Mouse (Mus musculus): ENCODE measurements around the gene Prrc2c.
"Not testable (repeated sequence)": the region's sequence is repeated elsewhere in the genome, so short reads cannot be mapped to it uniquely, and the experiment has no call there.

Prrc2c gene

DNA sequence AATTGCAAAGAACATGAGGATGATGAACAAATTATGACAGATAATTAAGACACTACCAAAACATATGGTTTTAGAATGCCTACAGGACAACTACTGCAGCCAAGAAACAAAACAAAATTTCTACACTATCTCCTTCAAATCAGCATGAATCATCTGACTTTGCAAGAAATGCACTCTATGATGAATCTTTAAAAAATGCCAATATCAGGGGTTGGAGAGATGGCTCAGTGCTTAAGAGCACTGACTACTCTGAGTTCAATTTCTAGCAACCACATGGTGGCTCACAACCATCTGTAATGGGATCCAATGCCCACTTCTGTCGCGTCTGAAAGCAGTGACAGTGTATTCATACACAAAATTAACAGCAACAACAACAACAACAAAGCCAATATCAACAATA is 46.6 kb downstream of the Prrc2c start:
- DNase-seq (ENCODE audit: low spot score in 2 of 2): no peak

DNA sequence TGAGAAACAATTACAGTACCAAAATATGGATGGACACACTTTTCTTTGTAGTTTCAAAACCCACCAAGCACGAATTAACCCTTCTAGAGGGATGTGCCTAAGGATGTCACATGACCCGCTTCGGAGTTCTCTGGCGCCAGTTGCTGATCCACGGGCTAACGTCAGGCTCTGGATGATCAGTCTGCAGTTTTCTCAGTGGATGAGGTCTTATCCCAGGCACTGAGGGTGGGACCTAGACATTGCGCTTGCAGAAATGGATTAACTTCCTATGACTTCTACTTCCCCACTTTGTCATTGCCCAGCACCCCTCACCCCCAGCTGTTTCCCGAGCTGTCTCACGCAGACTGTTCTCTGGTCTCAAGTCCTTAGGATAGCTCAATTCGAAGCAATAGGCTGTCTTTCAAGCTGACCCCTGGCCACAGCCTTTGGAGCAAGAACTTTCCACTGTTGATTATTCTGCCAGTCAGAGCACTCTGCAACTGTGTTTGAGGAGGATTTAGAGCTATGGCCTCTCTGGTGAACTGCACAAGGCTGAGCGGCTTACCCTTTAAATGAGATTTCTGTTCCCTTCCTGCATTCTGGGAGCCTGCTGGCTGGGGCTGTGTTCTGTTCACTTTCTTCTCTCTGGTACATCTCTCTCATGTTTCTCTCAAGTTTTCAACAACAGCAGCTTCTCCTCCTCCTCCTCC is 74.7 kb downstream of the Prrc2c start:
- DNase-seq (ENCODE audit: low spot score in 2 of 2): no peak

DNA sequence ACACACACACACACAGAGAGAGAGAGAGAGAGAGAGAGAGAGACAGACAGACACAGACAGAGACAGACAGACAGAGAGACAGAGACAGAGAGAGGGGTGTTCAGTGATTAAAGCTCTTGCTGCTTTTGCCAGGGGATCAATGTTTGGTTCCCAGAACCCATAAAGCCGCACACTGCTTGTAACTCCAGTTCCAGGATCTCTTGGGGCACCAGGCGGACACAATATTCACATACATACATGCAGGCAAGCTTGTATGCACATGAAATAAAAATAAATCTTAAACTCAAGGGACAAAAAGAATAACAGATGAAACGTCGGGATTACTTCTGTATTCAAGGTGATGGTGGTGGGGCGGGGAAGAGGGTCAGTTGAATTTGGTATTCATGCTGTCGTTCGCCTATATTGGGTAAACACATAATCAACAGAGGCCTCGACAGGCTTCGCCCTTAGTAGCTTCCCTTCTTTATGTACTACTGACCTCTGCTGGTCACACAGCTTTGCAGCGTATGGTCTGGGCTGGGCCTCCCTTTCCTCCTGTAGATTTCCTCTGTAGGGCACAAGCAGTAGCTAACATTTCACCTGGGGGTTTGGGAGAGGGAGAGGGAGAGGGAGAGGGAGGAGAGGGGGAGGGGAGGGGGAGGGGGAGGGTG is 75.4 kb downstream of the Prrc2c start:
- DNase-seq (ENCODE audit: low spot score in 2 of 2): peak; percentile 54 to 74

DNA sequence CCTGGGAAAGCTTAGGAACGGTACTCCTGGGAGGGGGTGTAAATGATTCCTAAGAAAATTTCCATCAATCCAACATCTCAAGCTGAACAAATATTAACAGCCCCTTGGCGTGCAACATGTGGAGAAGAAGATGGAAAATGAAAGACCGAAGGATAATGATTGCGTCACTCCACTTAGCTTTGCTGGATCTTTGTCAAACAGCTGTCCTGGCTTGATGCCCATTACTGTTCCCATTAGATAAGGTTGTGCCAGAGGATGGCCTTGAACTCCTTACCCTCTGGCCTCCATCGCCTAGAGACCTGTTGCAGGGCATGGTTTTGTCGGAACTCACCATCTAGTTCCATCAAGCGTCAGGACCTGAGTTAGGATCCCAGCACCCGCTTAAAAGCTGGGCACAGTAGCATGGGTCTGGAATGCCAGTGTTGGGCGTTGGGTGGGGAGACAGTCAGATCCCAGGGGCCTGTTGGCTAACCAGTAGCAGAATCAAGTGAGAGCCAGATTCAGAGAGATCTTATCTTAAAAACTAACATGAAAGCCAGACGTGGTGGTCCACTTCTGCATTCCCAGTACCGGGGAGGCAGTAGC is 80.0 kb downstream of the Prrc2c start:
- no peak for DNase-seq (ENCODE audit: low spot score in 2 of 2)

DNA sequence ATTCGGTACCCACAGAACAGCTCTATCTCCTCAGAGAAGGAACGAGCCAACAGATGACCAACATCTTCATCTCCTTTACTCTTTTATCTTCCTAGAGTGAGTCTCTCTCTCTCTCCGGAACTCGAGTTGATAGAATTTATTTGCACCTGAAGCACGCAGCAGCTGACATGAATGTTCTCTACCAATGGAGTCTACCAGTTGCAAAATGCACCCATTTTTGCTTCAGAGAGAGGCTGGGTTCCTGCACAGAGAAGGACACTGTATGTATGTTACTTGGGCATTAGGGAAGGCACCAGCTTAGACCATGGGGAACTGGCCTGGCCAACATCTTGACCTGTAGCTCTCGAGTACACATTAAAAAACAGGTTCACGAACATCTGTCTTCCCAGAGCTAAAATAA is 82.2 kb downstream of the Prrc2c start, which contains the start of gene Myocos:
TSS of gene Myocos (minus strand) at position 101 of the 400 bp plus-strand sequence.
- DNase-seq (ENCODE audit: low spot score in 2 of 2): no peak

DNA sequence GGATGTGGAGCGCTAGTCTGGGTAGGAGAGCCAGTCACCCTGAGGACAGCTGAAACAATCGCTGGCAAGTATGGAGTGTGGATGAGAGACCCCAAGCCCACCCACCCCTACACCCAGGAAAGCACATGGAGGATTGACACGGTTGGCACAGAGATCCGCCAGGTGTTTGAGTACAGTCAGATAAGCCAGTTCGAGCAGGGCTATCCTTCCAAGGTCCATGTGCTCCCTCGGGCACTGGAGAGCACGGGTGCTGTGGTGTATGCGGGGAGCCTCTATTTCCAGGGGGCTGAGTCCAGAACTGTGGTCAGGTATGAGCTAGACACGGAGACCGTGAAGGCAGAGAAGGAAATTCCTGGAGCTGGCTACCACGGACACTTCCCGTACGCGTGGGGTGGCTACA is 91.9 kb downstream of the Prrc2c start:
- DNase-seq (ENCODE audit: low spot score in 2 of 2): no peak

DNA sequence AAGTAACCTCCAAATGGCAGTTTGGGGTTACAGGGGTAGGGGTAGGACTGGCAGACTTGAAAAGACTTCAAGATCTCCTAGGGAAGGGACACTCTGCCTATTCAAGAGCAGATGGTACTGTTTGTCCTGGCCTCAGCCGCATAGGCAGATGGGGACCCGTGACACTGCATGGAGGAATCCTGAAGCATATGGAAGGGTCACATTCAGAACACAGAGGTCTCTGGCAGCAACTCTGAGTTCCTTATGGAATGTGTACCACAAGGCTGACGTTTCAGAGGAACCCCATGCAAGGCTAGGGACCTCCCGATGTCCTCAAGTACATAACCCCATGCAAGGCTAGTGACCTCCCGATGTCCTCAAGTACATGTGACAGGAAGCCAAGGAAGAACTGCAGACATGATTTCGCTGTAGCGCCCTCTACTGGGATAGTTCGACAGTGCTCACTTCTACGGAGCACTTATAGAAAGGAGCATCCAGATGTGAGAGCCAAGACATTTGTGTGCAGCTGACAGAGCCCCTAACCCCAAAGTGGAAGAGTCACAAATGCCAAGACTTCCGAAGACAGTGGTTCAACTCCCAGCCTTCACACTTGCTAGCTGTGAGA is 94.2 kb downstream of the Prrc2c start:
- DNase-seq (ENCODE audit: low spot score in 2 of 2): no peak

DNA sequence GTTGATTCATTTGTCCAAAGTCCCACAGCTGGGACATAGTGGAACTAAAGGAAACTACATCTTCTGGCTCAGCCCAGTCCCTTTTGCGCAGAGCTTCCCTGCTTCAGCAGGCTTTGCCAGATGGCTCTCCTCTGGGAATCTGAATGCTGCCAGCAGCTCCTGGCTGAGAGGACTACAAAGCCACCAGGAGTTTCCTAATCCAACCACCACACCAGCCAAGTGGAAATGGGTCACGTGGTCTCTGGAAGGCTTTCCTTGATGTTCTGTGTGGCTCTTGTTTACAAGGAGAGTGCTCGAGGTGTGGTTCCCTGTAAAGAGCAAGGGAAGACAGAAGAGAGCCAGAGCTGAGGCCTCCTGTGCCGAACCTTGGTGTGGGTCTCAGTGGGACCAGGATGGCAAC is 96.6 kb downstream of the Prrc2c start:
- peak in 1 of 2 experiments; percentile 31 for DNase-seq (ENCODE audit: low spot score in 2 of 2)

DNA sequence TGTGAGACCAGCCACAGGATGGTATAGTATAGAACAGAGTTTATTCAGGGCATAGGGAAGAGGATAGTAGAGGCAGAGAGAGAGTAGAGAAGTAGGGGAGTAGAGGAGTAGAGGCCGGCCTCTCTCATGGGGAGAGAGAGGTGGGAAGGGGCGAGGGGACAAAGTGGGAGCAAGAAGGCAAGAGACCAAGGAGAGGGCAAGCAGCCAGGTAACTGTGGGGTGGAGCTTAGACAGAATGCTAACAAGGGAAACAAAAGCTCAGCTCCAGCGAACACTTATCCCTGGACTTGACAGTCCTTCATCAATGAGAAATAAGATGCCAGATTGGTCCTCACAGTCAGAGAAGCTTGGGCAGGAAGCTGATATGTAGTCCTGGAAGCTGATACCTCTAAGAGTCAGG is 97.8 kb downstream of the Prrc2c start:
- DNase-seq (ENCODE audit: low spot score in 2 of 2): no peak

DNA sequence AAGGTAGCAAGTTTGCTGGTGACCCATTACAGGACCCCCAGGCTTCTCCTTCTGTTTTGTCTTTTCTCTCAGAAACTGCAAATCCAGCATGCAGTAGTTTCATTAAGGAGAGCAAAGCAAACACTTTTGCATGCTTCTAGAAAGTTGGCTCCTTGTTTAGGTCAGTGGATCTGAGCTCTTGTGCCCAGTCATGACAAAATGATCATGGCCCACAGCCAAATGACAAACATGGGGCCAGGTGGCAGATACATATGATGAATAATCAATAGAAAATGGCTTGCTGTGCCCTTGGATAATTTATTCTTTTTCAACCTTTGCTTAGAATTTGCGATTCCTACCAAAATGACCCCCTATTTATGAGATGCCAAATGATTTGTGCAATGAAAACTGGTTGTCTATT is 100.5 kb downstream of the Prrc2c start:
- DNase-seq (ENCODE audit: low spot score in 2 of 2): no peak

DNA sequence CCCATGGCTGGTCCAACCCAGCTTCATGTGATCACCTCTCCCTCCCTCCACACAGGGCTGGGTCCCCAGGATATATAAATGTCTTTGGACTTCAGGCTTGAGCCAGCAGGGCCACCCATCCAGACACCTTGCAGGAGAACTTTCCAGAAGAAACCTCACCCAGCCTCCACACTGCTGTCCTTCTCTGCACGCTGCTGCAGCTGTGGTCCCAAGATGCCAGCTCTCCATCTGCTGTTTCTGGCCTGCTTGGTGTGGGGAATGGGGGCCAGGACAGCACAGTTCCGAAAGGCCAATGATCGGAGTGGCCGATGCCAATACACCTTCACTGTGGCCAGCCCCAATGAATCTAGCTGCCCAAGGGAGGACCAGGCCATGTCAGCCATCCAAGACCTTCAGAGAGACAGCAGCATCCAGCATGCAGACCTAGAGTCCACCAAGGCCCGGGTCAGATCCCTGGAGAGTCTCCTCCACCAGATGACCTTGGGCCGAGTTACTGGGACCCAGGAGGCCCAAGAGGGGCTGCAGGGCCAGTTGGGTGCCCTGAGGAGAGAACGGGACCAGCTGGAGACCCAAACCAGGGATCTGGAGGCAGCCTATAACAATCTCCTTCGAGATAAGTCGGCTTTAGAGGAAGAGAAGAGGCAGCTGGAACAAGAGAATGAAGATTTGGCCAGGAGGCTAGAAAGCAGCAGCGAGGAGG is 101.2 kb downstream of the Prrc2c start, which contains the start of gene Myoc:
TSS of gene Myoc (plus strand) at position 105 of the 700 bp plus-strand sequence.
- DNase-seq (ENCODE audit: low spot score in 2 of 2): no peak

DNA sequence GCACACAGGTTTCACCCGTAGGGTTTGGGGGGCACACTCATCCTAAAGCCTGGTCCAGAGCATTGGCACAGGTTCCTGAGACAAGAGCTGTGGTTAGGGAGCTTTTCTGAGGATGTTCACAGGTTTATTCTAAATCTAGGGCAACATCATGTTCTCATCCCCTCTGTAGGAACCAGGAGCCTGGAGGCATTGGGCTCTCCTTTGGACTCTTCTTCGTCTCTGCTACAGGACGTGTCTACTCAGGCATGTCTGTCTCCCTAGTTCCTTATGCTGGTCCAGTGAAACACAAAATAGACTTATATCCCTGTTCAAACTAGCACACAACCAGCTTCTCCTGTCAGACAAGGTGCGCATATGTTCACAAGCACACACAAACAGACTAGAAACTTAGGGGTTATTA is 101.8 kb downstream of the Prrc2c start:
- no peak for DNase-seq (ENCODE audit: low spot score in 2 of 2)

DNA sequence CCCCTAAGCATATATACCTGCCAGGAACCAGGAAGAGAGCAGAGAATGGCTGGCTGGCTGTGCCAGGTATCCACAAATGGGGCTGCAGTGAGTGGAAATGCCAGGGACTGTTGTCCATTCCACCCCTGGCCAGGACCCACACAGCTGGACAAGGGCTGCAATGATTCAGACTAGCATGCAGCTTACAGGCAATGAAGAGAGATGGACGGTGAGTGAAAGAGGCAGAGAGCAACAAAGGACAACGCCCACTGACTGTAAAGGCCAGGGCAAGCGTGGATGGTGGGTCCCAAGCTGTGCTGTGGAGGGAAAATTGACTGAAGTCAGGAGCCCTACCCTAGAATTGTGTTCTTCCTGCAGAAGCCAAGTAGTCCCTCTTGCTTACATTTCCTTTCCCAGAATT is 103.8 kb downstream of the Prrc2c start:
- no peak for DNase-seq (ENCODE audit: low spot score in 2 of 2)

DNA sequence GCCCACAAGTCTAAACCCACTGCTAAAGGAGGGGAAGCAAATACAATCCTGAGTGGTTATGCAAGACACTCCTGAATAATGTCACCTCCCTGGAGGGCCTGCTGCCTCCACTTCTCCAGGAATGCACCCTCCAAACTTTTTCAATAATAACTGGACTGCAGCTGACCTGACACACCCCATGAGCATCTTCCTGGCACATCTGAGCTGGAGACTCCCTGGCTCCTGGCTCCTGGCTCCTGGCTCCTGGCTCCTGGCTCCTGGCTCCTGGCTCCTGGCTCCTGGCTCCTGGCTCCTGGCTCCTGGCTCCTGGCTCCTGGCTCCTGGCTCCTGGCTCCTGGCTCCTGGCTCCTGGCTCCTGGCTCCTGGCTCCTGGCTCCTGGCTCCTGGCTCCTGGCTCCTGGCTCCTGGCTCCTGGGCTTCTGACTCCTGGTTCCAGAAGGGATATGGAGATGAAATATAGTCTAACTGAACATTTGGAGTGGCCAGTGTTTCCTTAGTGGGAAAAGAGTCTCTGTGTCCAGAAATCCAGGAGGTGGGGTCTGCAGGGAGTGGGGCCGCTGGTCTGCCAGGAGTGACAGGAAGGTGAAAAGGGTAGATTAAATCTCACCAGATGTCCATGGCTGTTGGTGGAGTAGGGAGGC is 104.9 kb downstream of the Prrc2c start:
- DNase-seq (ENCODE audit: low spot score in 2 of 2): not testable (repeated sequence)

DNA sequence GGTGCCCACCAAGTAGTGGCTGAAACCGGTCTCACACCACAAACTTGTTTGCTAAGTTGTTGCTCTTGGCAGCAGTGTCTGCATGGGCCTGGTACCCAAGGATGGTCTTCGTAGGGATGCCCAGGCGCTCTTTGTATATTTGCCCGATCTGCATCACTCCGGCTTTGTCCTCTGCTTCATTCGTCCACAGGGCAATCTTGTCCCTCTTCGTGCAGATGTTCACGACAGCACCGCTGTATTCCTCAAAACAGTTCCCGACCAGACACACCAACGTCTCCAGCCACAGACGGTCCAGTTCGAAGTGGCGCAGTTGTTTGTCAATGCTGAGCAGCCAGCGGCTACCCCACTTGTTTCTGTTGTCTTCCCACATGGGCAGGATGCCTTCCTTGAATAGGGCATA is 112.0 kb downstream of the Prrc2c start:
- DNase-seq (ENCODE audit: low spot score in 2 of 2): not testable (repeated sequence)

DNA sequence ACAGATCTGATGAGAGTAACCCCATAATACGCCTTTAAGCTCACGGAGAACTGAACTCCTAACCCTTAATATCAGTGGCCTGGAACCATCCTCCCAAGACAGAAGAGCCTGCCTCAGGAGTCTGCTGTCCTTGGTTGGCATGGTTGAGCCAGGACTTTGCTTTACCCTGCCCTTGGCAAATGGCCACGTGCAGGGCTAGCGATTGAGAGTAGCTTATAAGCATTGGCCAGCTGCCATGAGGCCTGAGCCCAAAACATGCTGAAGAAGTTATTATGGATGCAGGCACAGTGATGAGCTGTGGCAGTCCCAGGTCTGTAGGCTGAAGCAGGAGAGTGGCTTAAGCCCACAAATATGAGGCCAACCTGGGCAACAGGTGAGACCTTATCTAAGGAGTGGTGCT is 112.5 kb downstream of the Prrc2c start:
- DNase-seq (ENCODE audit: low spot score in 2 of 2): not testable (repeated sequence)

DNA sequence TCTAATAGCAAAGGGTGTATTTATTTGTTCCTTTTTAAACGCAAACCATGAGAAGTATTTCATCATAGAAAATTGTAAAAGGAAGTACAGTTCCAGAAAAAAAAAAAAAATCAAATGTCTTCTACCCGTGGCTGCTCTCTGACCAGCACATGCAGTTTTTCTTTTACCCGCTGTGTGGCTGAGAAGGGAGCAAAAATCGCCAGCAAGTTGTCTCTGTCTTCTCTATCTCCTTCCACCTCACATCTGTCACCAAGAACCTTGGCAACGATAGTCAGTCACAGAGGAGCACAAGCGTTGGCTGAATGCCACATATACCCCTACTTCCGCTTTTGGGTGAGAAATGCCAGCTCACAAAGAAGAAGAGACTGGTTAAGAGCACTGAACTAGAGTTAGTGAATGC is 115.1 kb downstream of the Prrc2c start:
- no peak for DNase-seq (ENCODE audit: low spot score in 2 of 2)

DNA sequence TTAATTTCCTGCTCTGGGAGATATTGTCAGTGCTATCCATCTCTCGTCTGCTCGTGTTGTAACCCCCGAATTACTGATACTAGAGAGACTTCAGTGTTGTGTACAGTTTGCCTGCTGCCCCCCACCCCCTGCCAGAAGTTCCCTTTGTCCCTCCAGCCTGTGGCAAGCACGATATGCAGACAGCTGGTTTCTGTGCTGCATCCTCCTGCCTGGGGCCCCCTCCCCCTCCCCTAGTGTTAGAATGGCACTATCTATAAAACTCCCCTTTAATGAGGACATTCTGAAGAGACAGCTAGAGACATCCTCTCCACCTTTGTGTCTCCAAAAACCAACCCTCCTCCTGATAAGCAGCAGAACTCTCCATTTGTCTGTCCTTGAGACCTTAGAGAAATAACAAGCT is 116.5 kb downstream of the Prrc2c start:
- no peak for DNase-seq (ENCODE audit: low spot score in 2 of 2)

Measured in urinary bladder, postnatal 4 days (tissue).